Mouse (Mus musculus) kidney, adult 2 months (tissue): Measurements from ENCODE around the gene Lgmn.

Source experiments
- CTCF ChIP-seq: fragments of 200-500 bp; conservative IDR thresholded peaks from 2 replicates; pipeline ENCODE4 v1.5.1; 2011; ENCODE audit warnings: low read depth, mild to moderate bottlenecking, control low read depth, low read length, moderate library complexity, mixed read lengths; ENCODE audit not compliant: insufficient read depth, insufficient read length
- POLR2A ChIP-seq: fragments of 200-500 bp; IDR thresholded peaks from one replicate; pipeline ENCODE4 v1.6.1; 2011; ENCODE audit warnings: low read depth, low read length, control low read depth

- TF ChIP-seq CTCF = no peak
- TF ChIP-seq POLR2A = no peak
Observed at GRCm38 (mm10) chr12:102419544-102419943, 20.1 kb downstream of the Lgmn start.
